Mouse (Mus musculus): Measurements from ENCODE around the gene Atp6v0e.
A peak's percentile ranks its signal among the peaks of the same experiment; 100 is the strongest.

The Atp6v0e gene

GRCm38 (mm10) chr17:26638655-26639054 lies 24.4 kb upstream of the Atp6v0e start:
- peak; percentile 74; the same call in 1 of the 2 replicates for ATAC-seq (ENCODE audit: insufficient number of reproducible peaks, low FRiP score, low TSS enrichment)

GRCm38 (mm10) chr17:26639791-26640190 lies 23.2 kb upstream of the Atp6v0e start:
- ATAC-seq (ENCODE audit: insufficient number of reproducible peaks, low FRiP score, low TSS enrichment), result no peak

- ATAC-seq (ENCODE audit: insufficient number of reproducible peaks, low FRiP score, low TSS enrichment), result no peak
These were observed 22.7 kb upstream of the Atp6v0e start for GRCm38 (mm10) chr17:26640286-26640740.

- ATAC-seq (ENCODE audit: insufficient number of reproducible peaks, low FRiP score, low TSS enrichment), result no peak
These were observed 19.6 kb upstream of the Atp6v0e start for GRCm38 (mm10) chr17:26643456-26643855.

- no peak for ATAC-seq (ENCODE audit: insufficient number of reproducible peaks, low FRiP score, low TSS enrichment)
These were observed 19.0 kb upstream of the Atp6v0e start for GRCm38 (mm10) chr17:26643993-26644392.

- no peak for ATAC-seq (ENCODE audit: insufficient number of reproducible peaks, low FRiP score, low TSS enrichment)
These were observed 18.3 kb upstream of the Atp6v0e start for GRCm38 (mm10) chr17:26644509-26645410.

- ATAC-seq (ENCODE audit: insufficient number of reproducible peaks, low FRiP score, low TSS enrichment), result no peak
These were observed 17.6 kb upstream of the Atp6v0e start for GRCm38 (mm10) chr17:26645411-26645854.

- ATAC-seq (ENCODE audit: insufficient number of reproducible peaks, low FRiP score, low TSS enrichment), result no peak
These were observed 15.7 kb upstream of the Atp6v0e start for GRCm38 (mm10) chr17:26647283-26647682.

- ATAC-seq (ENCODE audit: insufficient number of reproducible peaks, low FRiP score, low TSS enrichment), result no peak
These were observed 13.5 kb upstream of the Atp6v0e start for GRCm38 (mm10) chr17:26649565-26649964.

- ATAC-seq (ENCODE audit: insufficient number of reproducible peaks, low FRiP score, low TSS enrichment), result peak; percentile 59; the same call in 1 of the 2 replicates
These were observed 12.3 kb upstream of the Atp6v0e start for GRCm38 (mm10) chr17:26650451-26651363.

- no peak for ATAC-seq (ENCODE audit: insufficient number of reproducible peaks, low FRiP score, low TSS enrichment)
These were observed 4.0 kb upstream of the Atp6v0e start for GRCm38 (mm10) chr17:26658854-26659572.

GRCm38 (mm10) chr17:26659573-26659915 lies 3.5 kb upstream of the Atp6v0e start:
- ATAC-seq (ENCODE audit: insufficient number of reproducible peaks, low FRiP score, low TSS enrichment), result no peak

GRCm38 (mm10) chr17:26660192-26660912 lies 2.7 kb upstream of the Atp6v0e start:
- ATAC-seq (ENCODE audit: insufficient number of reproducible peaks, low FRiP score, low TSS enrichment), result peak; percentile 66; the same call in 1 of the 2 replicates

GRCm38 (mm10) chr17:26662204-26662603 lies 827 bp upstream of the Atp6v0e start:
- no peak for ATAC-seq (ENCODE audit: insufficient number of reproducible peaks, low FRiP score, low TSS enrichment)

GRCm38 (mm10) chr17:26665600-26665999 lies 2.6 kb downstream of the Atp6v0e start:
- no peak for ATAC-seq (ENCODE audit: insufficient number of reproducible peaks, low FRiP score, low TSS enrichment)

- no peak for ATAC-seq (ENCODE audit: insufficient number of reproducible peaks, low FRiP score, low TSS enrichment)
These were observed 8.2 kb downstream of the Atp6v0e start for GRCm38 (mm10) chr17:26671268-26671667.

- no peak for ATAC-seq (ENCODE audit: insufficient number of reproducible peaks, low FRiP score, low TSS enrichment)
These were observed 12.8 kb downstream of the Atp6v0e start for GRCm38 (mm10) chr17:26675845-26676244.

GRCm38 (mm10) chr17:26676252-26676615 lies 13.2 kb downstream of the Atp6v0e start:
- ATAC-seq (ENCODE audit: insufficient number of reproducible peaks, low FRiP score, low TSS enrichment), result peak; percentile 90; the same call in 1 of the 2 replicates

- peak; percentile 87; the same call in 1 of the 2 replicates for ATAC-seq (ENCODE audit: insufficient number of reproducible peaks, low FRiP score, low TSS enrichment)
These were observed 13.8 kb downstream of the Atp6v0e start for GRCm38 (mm10) chr17:26676616-26677376.
